22 mouse cellular contexts compared by ENCODE assay signal in genomic region chr14:24957392-24957791, GRCm38 (mm10).
"Had no signal": no experiment of that assay in that cellular context is flagged by ENCODE, and none has a peak within 500 bp of the region (broad histone marks: within the 10 kb centered on the region; RNA-seq: fewer than 3 reads in every experiment).

No protein-coding gene starts in this region.

- H3K27me3 ChIP-seq: limb, embryonic 13.5 days; liver, embryonic 12.5 days; liver, embryonic 15.5 days; lung, embryonic 15.5 days; midbrain, embryonic 13.5 days; neural tube, embryonic 13.5 days had no signal

- ATAC-seq: liver, embryonic 12.5 days had no signal

- H3K4me1 ChIP-seq: liver, embryonic 12.5 days; liver, embryonic 15.5 days; lung, embryonic 15.5 days had no signal

- H3K36me3 ChIP-seq: limb, embryonic 10.5 days; limb, embryonic 13.5 days; liver, embryonic 12.5 days; liver, embryonic 15.5 days; lung, embryonic 15.5 days; midbrain, embryonic 10.5 days; midbrain, embryonic 13.5 days; neural tube, embryonic 13.5 days had no signal

- H3K9me3 ChIP-seq: limb, embryonic 10.5 days; limb, embryonic 13.5 days; liver, embryonic 12.5 days; liver, embryonic 15.5 days; lung, embryonic 15.5 days; midbrain, embryonic 10.5 days; midbrain, embryonic 13.5 days; neural tube, embryonic 13.5 days had no signal

- H3K4me3 ChIP-seq: limb, embryonic 10.5 days; limb, embryonic 13.5 days; liver, embryonic 12.5 days; liver, embryonic 15.5 days; lung, embryonic 15.5 days; midbrain, embryonic 10.5 days; midbrain, embryonic 13.5 days; myocyte; neural tube, embryonic 13.5 days had no signal

- DNase-seq: kidney, adult 9 months; kidney, postnatal 14 days; kidney, postnatal 4 days; liver; lung, adult 18-20 months; lung, postnatal 10 days; lung, postnatal 36 days; right cerebral cortex, adult 18-20 months; right cerebral cortex, postnatal 14 days; right cerebral cortex, postnatal 4 days; thymus, adult 2 months; thymus, postnatal 14 days; thymus, postnatal 4 days had no signal
